Mouse (Mus musculus) effector memory CD4-positive, alpha-beta T cell, adult 5 months (primary cell): Measurements from ENCODE around the gene Srxn1. TPM values are rescaled to one million over a fixed set of nuclear protein-coding genes. Genes with fewer than 3 reads are reported as not detected.

Experiments used
- polyA plus RNA-seq: library from polyadenylated mRNA; unstranded; fragments of 100-300 nt; shearing (Covaris generic); gene quantifications from one replicate; pipeline ENCODE4 v1.2.1, GENCODE M21; 2017

Gene Srxn1
- 5.1 TPM for polyA plus RNA-seq

GRCm38 (mm10) chr2:152105318-152106224 is at the start of gene Srxn1:
Srxn1 (plus strand) TSS chr2:152105516.

GRCm38 (mm10) chr2:152080685-152081541 is 24.4 kb upstream of the Srxn1 start, which contains the start of gene Scrt2:
Scrt2 (plus strand) TSS chr2:152081529.

GRCm38 (mm10) chr2:152143279-152144157 is 38.2 kb downstream of the Srxn1 start, which contains the start of gene Tcf15:
Tcf15 (plus strand) TSS chr2:152143561.

Other genes starting within 250 kb of the Srxn1 start
- not detected for gene Angpt4, start 194.3 kb upstream of the Srxn1 start, polyA plus RNA-seq
- 89.0 TPM for gene Fam110a, start 125.3 kb upstream of the Srxn1 start, polyA plus RNA-seq
- gene Slc52a3, start 109.0 kb upstream of the Srxn1 start, polyA plus RNA-seq = 5.2 TPM
- not detected for gene Scrt2, start 24.0 kb upstream of the Srxn1 start, polyA plus RNA-seq
- gene Tcf15, start 38.0 kb downstream of the Srxn1 start, polyA plus RNA-seq = not detected
- 41.7 TPM for gene Csnk2a1, start 121.3 kb downstream of the Srxn1 start, polyA plus RNA-seq
- 62.9 TPM for gene Tbc1d20, start 188.3 kb downstream of the Srxn1 start, polyA plus RNA-seq
- gene Rbck1, start 227.1 kb downstream of the Srxn1 start, polyA plus RNA-seq = 247 TPM
- 4.6 TPM for gene Trib3, start 238.5 kb downstream of the Srxn1 start, polyA plus RNA-seq